Comparison of ENCODE assay signal across 10 mouse cellular contexts in the genomic region with DNA sequence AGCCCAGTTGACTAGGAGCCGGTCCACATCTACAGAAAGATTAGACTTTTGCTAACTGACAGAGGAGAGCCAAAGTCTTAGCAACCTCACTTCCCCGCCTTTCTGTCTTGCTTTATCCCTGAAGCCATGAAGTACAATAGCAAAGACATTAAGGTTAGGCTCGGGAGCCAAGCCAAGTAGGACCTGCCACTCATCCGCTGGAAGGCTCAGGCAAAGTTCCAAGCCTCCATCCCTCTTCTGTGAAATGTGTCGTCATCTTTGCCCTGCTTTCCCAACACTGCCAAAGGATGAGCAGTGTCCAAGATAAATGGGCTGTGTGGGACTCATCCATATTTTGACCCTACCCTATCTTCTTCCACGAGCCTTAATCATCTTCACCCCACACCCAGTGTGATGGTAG.
DNase-seq lines count a peak whose midpoint lies in the region; ATAC-seq lines count a peak whose summit lies in the region.
"Had no signal": no experiment of that assay in that cellular context is flagged by ENCODE, and none has a peak within 500 bp of the region (broad histone marks: within the 10 kb centered on the region; RNA-seq: fewer than 3 reads in every experiment).

No protein-coding gene starts in this region.

- H3K4me1 ChIP-seq in limb, embryonic 12.5 days (replicated peaks): peaks cover 36% of the 10 kb centered on the region
- H3K4me1 ChIP-seq in limb, embryonic 10.5 days: peaks cover 36% of the 10 kb centered on the region
- H3K4me1 ChIP-seq in forebrain, embryonic 15.5 days: peaks cover 40% of the 10 kb centered on the region

- H3K9ac ChIP-seq in limb, embryonic 12.5 days (replicated peaks): no peak overlapping the region
- no peak overlapping the region for H3K9ac ChIP-seq in forebrain, embryonic 15.5 days (replicated peaks)
- H3K9ac ChIP-seq: limb, embryonic 15.5 days had no signal

- no peaks in the 10 kb centered on the region for H3K9me3 ChIP-seq in limb, embryonic 12.5 days
- no peaks in the 10 kb centered on the region for H3K9me3 ChIP-seq in limb, embryonic 10.5 days (replicated peaks)
- no peaks in the 10 kb centered on the region for H3K9me3 ChIP-seq in forebrain, embryonic 15.5 days
- H3K9me3 ChIP-seq: limb, embryonic 15.5 days had no signal

- DNase-seq in adrenal gland, adult 2 months: peak; percentile 52
- no peak for DNase-seq in adrenal gland, postnatal 4 days (ENCODE audit: low spot score in 2 of 2)
- no peak for DNase-seq in limb, embryonic 10.5 days (ENCODE audit: low spot score)
- DNase-seq in adrenal gland, postnatal 10 days: peak; percentile 60
- no peak for DNase-seq in embryo, embryonic 10 days (ENCODE audit: low spot score)

- H3K36me3 ChIP-seq in limb, embryonic 12.5 days: no peaks in the 10 kb centered on the region
- H3K36me3 ChIP-seq in limb, embryonic 10.5 days: no peaks in the 10 kb centered on the region
- H3K36me3 ChIP-seq in forebrain, embryonic 15.5 days: no peaks in the 10 kb centered on the region
- H3K36me3 ChIP-seq: G1E; limb, embryonic 15.5 days had no signal

- no peak overlapping the region for H3K4me3 ChIP-seq in limb, embryonic 12.5 days (replicated peaks)
- no peak overlapping the region for H3K4me3 ChIP-seq in limb, embryonic 10.5 days
- H3K4me3 ChIP-seq in forebrain, embryonic 15.5 days: no peak overlapping the region
- H3K4me3 ChIP-seq: limb, embryonic 15.5 days had no signal

- H3K27ac ChIP-seq in limb, embryonic 12.5 days: peak overlapping the region; percentile 57; the same call in 1 of the 2 replicates
- H3K27ac ChIP-seq in limb, embryonic 10.5 days: no peak overlapping the region
- H3K27ac ChIP-seq in forebrain, embryonic 15.5 days (replicated peaks): peak overlapping the region; percentile 85
- H3K27ac ChIP-seq: limb, embryonic 15.5 days had no signal

- WGBS in limb, embryonic 12.5 days: 82% methylated on average over 6 of the region's 6 CpGs
- 94% methylated on average over 6 of the region's 6 CpGs for WGBS in limb, embryonic 10.5 days
- 26% methylated on average over 6 of the region's 6 CpGs for whole genome bisulfite sequencing in forebrain, embryonic 15.5 days

- H3K27me3 ChIP-seq in limb, embryonic 12.5 days: peaks cover 47% of the 10 kb centered on the region
- peaks cover 51% of the 10 kb centered on the region for H3K27me3 ChIP-seq in limb, embryonic 10.5 days (ENCODE audit: low read depth, poor library complexity, severe bottlenecking)
- H3K27me3 ChIP-seq in forebrain, embryonic 15.5 days: no peaks in the 10 kb centered on the region

- no peak for ATAC-seq in limb, embryonic 12.5 days (ENCODE audit: insufficient number of reproducible peaks, insufficient read depth, low FRiP score, low TSS enrichment, low read depth)
- ATAC-seq in forebrain, embryonic 15.5 days (replicated peaks): no peak
- ATAC-seq in frontal cortex, adult (ENCODE audit: low TSS enrichment): no peak

- H3K4me2 ChIP-seq in limb, embryonic 12.5 days: no peak overlapping the region
- no peak overlapping the region for H3K4me2 ChIP-seq in forebrain, embryonic 15.5 days (replicated peaks)
- H3K4me2 ChIP-seq: limb, embryonic 15.5 days had no signal

Comparison
In these comparisons a context has a peak if more than half of its experiments do, and no peak if none do; other contexts are left out.
1. DNase-seq: peak in adrenal gland, adult 2 months (single experiment) and adrenal gland, postnatal 10 days (single experiment); none in adrenal gland, postnatal 4 days (0 of 2), limb, embryonic 10.5 days (single experiment) and embryo, embryonic 10 days (single experiment).